Mouse (Mus musculus) cortical plate, adult 2 months (tissue): Measurements from ENCODE around the gene Gsg1l.

Experiments
- CTCF ChIP-seq: fragments of 200-500 bp; IDR thresholded peaks from 2 replicates; pipeline ENCODE4 v1.5.1; 2011; ENCODE audit warnings: mild to moderate bottlenecking, control low read depth, low read length; ENCODE audit not compliant: insufficient read depth; ENCODE audit errors: extremely low read depth
- POLR2A ChIP-seq: fragments of 200-500 bp; IDR thresholded peaks from 2 replicates; pipeline ENCODE4 v1.6.1; 2011; ENCODE audit warnings: mild to moderate bottlenecking, low read length, control low read depth; ENCODE audit not compliant: insufficient read depth; ENCODE audit errors: extremely low read depth

DNA sequence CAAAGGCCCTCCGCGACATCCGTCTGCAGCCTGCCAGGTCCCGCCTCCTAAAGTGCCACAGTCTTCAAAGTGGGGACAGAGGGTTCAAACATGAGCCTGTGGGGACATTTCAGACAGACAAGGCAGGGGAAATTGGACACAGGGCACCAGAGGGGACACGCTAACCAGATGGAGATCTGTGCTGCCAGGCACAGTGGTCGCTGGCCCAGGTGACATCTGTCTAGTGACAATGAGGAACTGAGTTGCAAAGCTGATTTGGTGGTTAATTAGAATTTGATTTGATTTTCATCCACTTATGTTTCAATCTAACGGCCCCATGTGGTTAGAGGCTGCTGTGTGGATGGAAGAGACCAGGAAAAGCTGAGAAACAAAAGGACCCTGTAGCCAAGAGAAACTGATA, 28.6 kb downstream of the Gsg1l start:
- TF ChIP-seq POLR2A = no peak
- no peak for TF ChIP-seq CTCF
